Mouse (Mus musculus) layer of hippocampus, postnatal 36 days (tissue): ENCODE measurements around the gene Ces1f. TPM values are rescaled to one million over a fixed set of nuclear protein-coding genes. Genes with fewer than 3 reads are reported as not detected.

Experiments used
- total RNA-seq, 2 experiments: library from RNA; stranded (reverse); gene quantifications; 2 replicates each; pipeline ENCODE4 v1.2.3; 2021

Ces1f gene
- total RNA-seq, 2 experiments from 2014 or later, result not detected

Other genes with a start within 250 kb of the Ces1f start
- not detected for gene Ces1a, start 231.6 kb downstream of the Ces1f start, total RNA-seq
- not detected for gene Ces1b, start 199.7 kb downstream of the Ces1f start, total RNA-seq
- gene Ces1c, start 148.5 kb downstream of the Ces1f start, total RNA-seq, result not detected
- gene Ces1d, start 81.9 kb downstream of the Ces1f start, total RNA-seq, result under 1 TPM in 1 of 2 experiments, not detected in 1; 0.47 TPM
- gene Ces1e, start 50.1 kb downstream of the Ces1f start, total RNA-seq, result not detected
- gene Ces1g, start 57.6 kb upstream of the Ces1f start, total RNA-seq, result not detected
- not detected for gene Ces1h, start 100.0 kb upstream of the Ces1f start, total RNA-seq